Mouse (Mus musculus): ENCODE measurements around the gene Rpf1. TPM values are rescaled to one million over a fixed set of nuclear protein-coding genes. Genes with fewer than 3 reads are reported as not detected.
A peak's percentile ranks its signal among the peaks of the same experiment; 100 is the strongest.

Rpf1 gene
- polyA plus RNA-seq, 2 experiments: 20.6 to 32.7 TPM

DNA sequence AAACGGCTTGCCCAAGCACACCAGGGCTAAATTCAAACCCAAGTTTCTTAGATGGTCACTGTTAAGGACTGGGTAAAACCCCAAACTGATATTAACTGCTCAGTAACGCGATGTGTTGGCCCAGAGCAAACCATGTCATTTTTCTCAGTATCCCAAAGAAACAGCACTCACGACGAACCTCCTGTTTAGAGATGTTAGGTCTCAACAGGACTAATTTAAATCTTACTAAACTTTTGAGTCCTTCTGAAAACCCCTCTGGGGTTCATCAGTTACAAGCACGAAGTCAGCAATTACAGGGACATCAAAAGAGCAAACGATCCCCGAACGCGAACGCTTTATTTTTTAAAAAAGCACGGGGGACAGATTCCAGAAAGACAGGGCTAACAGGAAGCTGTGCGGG is 22.2 kb downstream of the Rpf1 start:
- Histone ChIP-seq H3K4me1 (replicated peaks; ENCODE audit: control insufficient read depth in 2 of 2, insufficient read depth in 2 of 2, low read length in 1 of 2) (peaks cover 10 to 20% of the 10 kb centered on the region in 2 experiments), H3K4me3 (ENCODE audit: insufficient read depth in 1 of 2, low read depth in 2 of 2, low read length in 2 of 2) (peak overlapping the region; percentile 77 to 90), H3K27me3 (ENCODE audit: control insufficient read depth, insufficient read depth, low read length) (no peaks in the 10 kb centered on the region), H3K9ac (replicated peaks) (peak overlapping the region; percentile 89), H3K9me3 (ENCODE audit: control insufficient read depth, low read length) (no peaks in the 10 kb centered on the region), H3K27ac (peak overlapping the region; percentile 91), H3K4me2 (ENCODE audit: low read depth) (peak overlapping the region; percentile 75), H3K36me3 (replicated peaks; ENCODE audit: control insufficient read depth, insufficient read depth, low read depth) (peaks cover 12% of the 10 kb centered on the region)
- WGBS (ENCODE audit: insufficient replicate concordance): 2% methylated on average over 13 of the region's 13 CpGs
- DNase-seq (ENCODE audit: low read depth in 3 of 3, low spot score in 3 of 3): peak in 1 of 3 experiments; percentile 26
- TF ChIP-seq CTCF (IDR thresholded peaks at IDR 0.05; ENCODE audit: low read depth) (no peak), EP300 (IDR thresholded peaks at IDR 0.05; ENCODE audit: low read depth) (no peak)
- peak; percentile 3; the same call in 1 of the 2 replicates for ATAC-seq (ENCODE audit: insufficient read depth)

DNA sequence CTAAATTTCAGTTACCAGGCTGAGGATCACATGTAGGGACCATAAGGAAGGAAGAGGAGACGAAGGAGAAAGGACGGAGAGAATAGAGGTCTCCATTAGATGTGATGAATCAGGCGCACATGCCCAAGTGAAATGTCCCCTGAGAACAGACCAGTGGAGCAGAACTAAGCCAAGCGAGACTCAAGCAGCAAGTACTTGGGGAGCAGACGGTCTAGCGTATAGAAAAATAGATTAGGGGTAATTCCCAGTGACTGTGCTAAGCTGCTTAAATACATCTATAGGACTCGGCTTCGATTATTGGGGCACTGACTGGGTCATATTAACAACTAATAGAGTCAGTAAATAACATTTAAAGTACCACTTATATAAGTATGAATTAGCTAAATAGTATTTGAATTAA is 26.3 kb downstream of the Rpf1 start:
- H3K9ac ChIP-seq (replicated peaks): no peak overlapping the region
- H3K9me3 ChIP-seq (ENCODE audit: control insufficient read depth, low read length): no peaks in the 10 kb centered on the region
- TF ChIP-seq CTCF (IDR thresholded peaks at IDR 0.05; ENCODE audit: low read depth) (no peak), EP300 (IDR thresholded peaks at IDR 0.05; ENCODE audit: low read depth) (no peak)
- H3K4me2 ChIP-seq (ENCODE audit: low read depth): no peak overlapping the region
- H3K27me3 ChIP-seq (ENCODE audit: control insufficient read depth, insufficient read depth, low read length): no peaks in the 10 kb centered on the region
- no peak overlapping the region for H3K4me3 ChIP-seq (ENCODE audit: insufficient read depth in 1 of 2, low read depth in 2 of 2, low read length in 2 of 2)
- no peak overlapping the region for H3K27ac ChIP-seq
- DNase-seq (ENCODE audit: low read depth in 3 of 3, low spot score in 3 of 3) (no peak), ATAC-seq (ENCODE audit: insufficient read depth) (no peak)
- no peaks in the 10 kb centered on the region for H3K36me3 ChIP-seq (replicated peaks; ENCODE audit: control insufficient read depth, insufficient read depth, low read depth)
- WGBS (ENCODE audit: insufficient replicate concordance): 73% methylated on average over 8 of the region's 8 CpGs
- H3K4me1 ChIP-seq (replicated peaks; ENCODE audit: control insufficient read depth in 2 of 2, insufficient read depth in 2 of 2, low read length in 1 of 2): peaks cover 0 to 6% of the 10 kb centered on the region in 2 experiments; a peak in 1 of 4 replicates

DNA sequence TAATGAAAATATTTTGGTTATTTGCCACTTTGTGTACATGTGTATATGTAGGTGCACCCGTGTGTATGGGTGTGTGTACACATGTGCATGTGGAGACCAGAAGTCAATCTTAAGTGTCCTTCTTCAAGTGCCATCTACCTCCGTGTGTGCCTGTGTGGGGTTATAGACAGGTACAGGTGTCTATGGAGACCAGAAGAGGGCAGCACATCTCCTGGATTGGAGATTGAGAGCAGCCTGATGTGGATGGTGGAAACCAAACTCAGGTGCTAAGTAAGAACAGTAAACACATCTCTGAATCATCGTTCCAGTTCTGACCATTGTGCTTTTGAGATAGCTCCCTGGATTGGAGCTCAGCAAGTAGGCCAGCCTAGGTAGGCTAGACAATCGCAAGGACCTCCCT is 34.8 kb downstream of the Rpf1 start:
- no peak overlapping the region for H3K4me3 ChIP-seq (ENCODE audit: insufficient read depth in 1 of 2, low read depth in 2 of 2, low read length in 2 of 2)
- no peak overlapping the region for H3K27ac ChIP-seq
- H3K4me1 ChIP-seq (replicated peaks; ENCODE audit: control insufficient read depth in 2 of 2, insufficient read depth in 2 of 2, low read length in 1 of 2): no peaks in the 10 kb centered on the region
- H3K27me3 ChIP-seq (ENCODE audit: control insufficient read depth, insufficient read depth, low read length): no peaks in the 10 kb centered on the region
- TF ChIP-seq EP300 (IDR thresholded peaks at IDR 0.05; ENCODE audit: low read depth): no peak
- peak; percentile 51 for TF ChIP-seq CTCF (IDR thresholded peaks at IDR 0.05; ENCODE audit: low read depth)
- no peaks in the 10 kb centered on the region for H3K9me3 ChIP-seq (ENCODE audit: control insufficient read depth, low read length)
- H3K9ac ChIP-seq (replicated peaks): no peak overlapping the region
- ATAC-seq (ENCODE audit: insufficient read depth) (no peak), DNase-seq (ENCODE audit: low read depth in 3 of 3, low spot score in 3 of 3) (no peak)
- H3K4me2 ChIP-seq (ENCODE audit: low read depth): no peak overlapping the region
- H3K36me3 ChIP-seq (replicated peaks; ENCODE audit: control insufficient read depth, insufficient read depth, low read depth): no peaks in the 10 kb centered on the region
- 70% methylated on average over 4 of the region's 4 CpGs for whole genome bisulfite sequencing (ENCODE audit: insufficient replicate concordance)

DNA sequence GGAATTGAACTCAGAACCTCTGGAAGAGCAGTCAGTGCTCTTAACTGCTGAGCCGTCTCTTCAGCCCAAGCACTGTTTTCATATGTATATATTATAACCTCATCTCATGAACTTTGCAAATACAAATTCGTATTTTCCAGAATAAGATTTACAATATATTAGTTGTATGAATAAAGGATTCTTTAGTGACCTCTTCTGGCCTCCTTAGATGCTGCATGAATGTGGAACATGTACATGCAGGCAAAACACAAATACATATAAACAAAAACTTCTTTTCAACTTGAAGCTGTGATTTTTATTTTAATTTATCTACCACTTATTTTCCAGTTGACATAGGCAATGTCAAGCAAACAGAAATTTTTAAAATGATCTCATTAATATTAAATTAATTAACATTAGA is 39.2 kb downstream of the Rpf1 start:
- 55% methylated on average over 2 of the region's 2 CpGs for WGBS (ENCODE audit: insufficient replicate concordance)
- H3K27ac ChIP-seq: no peak overlapping the region

DNA sequence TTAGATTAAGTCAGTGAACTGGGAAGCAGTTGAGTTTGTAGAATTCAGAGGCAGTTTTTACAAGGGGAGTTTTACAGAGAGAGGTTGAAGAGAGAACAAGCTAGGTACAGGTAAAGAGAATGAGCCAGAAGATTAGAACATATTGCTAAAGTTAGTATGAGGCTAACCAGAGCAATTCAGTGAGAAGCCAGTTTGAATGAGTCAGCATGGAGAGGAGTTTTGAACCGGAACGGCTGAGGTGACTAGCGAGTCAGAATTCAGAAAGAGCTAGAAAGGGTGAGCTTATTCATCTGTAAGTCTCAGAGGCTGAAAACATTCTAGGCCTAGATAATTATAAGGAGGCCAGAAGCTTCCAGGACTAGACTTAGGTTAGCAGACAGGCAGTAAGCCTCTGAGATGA is 46.8 kb downstream of the Rpf1 start:
- DNase-seq (ENCODE audit: low read depth in 3 of 3, low spot score in 3 of 3): no peak
- no peak for ATAC-seq (ENCODE audit: insufficient read depth)
- H3K27me3 ChIP-seq (ENCODE audit: control insufficient read depth, insufficient read depth, low read length): no peaks in the 10 kb centered on the region
- no peaks in the 10 kb centered on the region for H3K36me3 ChIP-seq (replicated peaks; ENCODE audit: control insufficient read depth, insufficient read depth, low read depth)
- H3K9me3 ChIP-seq (ENCODE audit: control insufficient read depth, low read length): no peaks in the 10 kb centered on the region
- TF ChIP-seq EP300 (IDR thresholded peaks at IDR 0.05; ENCODE audit: low read depth) (no peak), CTCF (IDR thresholded peaks at IDR 0.05; ENCODE audit: low read depth) (no peak)
- no peak overlapping the region for H3K9ac ChIP-seq (replicated peaks)
- no peak overlapping the region for H3K4me3 ChIP-seq (ENCODE audit: insufficient read depth in 1 of 2, low read depth in 2 of 2, low read length in 2 of 2)
- H3K27ac ChIP-seq: no peak overlapping the region
- WGBS (ENCODE audit: insufficient replicate concordance): 84% methylated on average over 3 of the region's 3 CpGs
- no peak overlapping the region for H3K4me2 ChIP-seq (ENCODE audit: low read depth)
- H3K4me1 ChIP-seq (replicated peaks; ENCODE audit: control insufficient read depth in 2 of 2, insufficient read depth in 2 of 2, low read length in 1 of 2): no peaks in the 10 kb centered on the region

More for the DNA sequence above, 39.2 kb downstream of the Rpf1 start:
- Histone ChIP-seq H3K27me3 (ENCODE audit: control insufficient read depth, insufficient read depth, low read length) (no peaks in the 10 kb centered on the region), H3K36me3 (replicated peaks; ENCODE audit: control insufficient read depth, insufficient read depth, low read depth) (no peaks in the 10 kb centered on the region), H3K4me1 (replicated peaks; ENCODE audit: control insufficient read depth in 2 of 2, insufficient read depth in 2 of 2, low read length in 1 of 2) (no peaks in the 10 kb centered on the region), H3K4me2 (ENCODE audit: low read depth) (no peak overlapping the region), H3K4me3 (ENCODE audit: insufficient read depth in 1 of 2, low read depth in 2 of 2, low read length in 2 of 2) (no peak overlapping the region), H3K9me3 (ENCODE audit: control insufficient read depth, low read length) (no peaks in the 10 kb centered on the region), H3K9ac (replicated peaks) (no peak overlapping the region)
- TF ChIP-seq CTCF (IDR thresholded peaks at IDR 0.05; ENCODE audit: low read depth) (peak; percentile 12; the same call in 1 of the 2 replicates), EP300 (IDR thresholded peaks at IDR 0.05; ENCODE audit: low read depth) (no peak)
- ATAC-seq (ENCODE audit: insufficient read depth) (no peak), DNase-seq (ENCODE audit: low read depth in 3 of 3, low spot score in 3 of 3) (no peak)
